Mouse (Mus musculus) bone marrow, adult 2 months (tissue): ENCODE results near the gene Ccdc6.

Experiments used
- CTCF ChIP-seq: fragments of 200-500 bp; IDR thresholded peaks from 2 replicates; pipeline ENCODE4 v1.5.1; 2011; ENCODE audit warnings: low read length, control low read depth; ENCODE audit not compliant: control insufficient read depth, insufficient read depth
- POLR2A ChIP-seq: fragments of 200-500 bp; IDR thresholded peaks from 2 replicates; pipeline ENCODE4 v1.6.1; 2011; ENCODE audit warnings: low read depth, mild to moderate bottlenecking, control low read depth, low read length, borderline replicate concordance; ENCODE audit not compliant: control insufficient read depth

DNA sequence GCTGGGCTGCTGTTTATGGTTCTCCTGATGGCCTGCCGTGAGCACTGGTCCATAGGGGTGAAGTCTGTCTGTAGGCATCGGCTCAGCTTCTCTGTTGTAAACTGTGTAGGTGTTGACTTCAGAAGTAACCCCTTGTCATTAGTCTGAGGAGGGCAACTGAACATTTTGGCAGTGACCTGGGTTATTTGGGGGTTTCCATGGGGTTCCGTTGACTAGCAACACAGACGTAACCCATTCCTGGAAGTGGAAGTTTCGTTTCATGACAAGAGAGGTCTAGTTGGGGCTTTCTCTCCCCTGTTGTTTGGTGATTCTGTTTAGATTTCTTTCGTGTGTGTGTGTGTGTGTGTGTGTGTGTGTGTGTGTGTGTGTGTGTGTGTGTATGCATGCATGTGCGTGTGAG, 19.5 kb downstream of the Ccdc6 start:
- TF ChIP-seq POLR2A = no peak
- no peak for TF ChIP-seq CTCF
